Mouse (Mus musculus): ENCODE measurements around the gene Ly75.

The Ly75 gene

GRCm38 (mm10) chr2:60323411-60323810, 59.7 kb downstream of the Ly75 start:
- no peak for DNase-seq (ENCODE audit: low spot score in 2 of 2)

- DNase-seq (ENCODE audit: low spot score in 2 of 2): no peak
These were observed 60.9 kb downstream of the Ly75 start for GRCm38 (mm10) chr2:60322031-60322726.

- DNase-seq (ENCODE audit: low spot score in 2 of 2): no peak
These were observed 79.3 kb downstream of the Ly75 start for GRCm38 (mm10) chr2:60303796-60304195.

GRCm38 (mm10) chr2:60299323-60299722, 83.8 kb downstream of the Ly75 start:
- no peak for DNase-seq (ENCODE audit: low spot score in 2 of 2)

- DNase-seq (ENCODE audit: low spot score in 2 of 2): no peak
These were observed 84.8 kb downstream of the Ly75 start for GRCm38 (mm10) chr2:60298266-60298665.

- DNase-seq (ENCODE audit: low spot score in 2 of 2): no peak
These were observed 91.7 kb downstream of the Ly75 start for GRCm38 (mm10) chr2:60291381-60291780.

GRCm38 (mm10) chr2:60289451-60289850, 93.7 kb downstream of the Ly75 start:
- DNase-seq (ENCODE audit: low spot score in 2 of 2): no peak

GRCm38 (mm10) chr2:60288606-60289005, 94.5 kb downstream of the Ly75 start:
- DNase-seq (ENCODE audit: low spot score in 2 of 2): no peak

GRCm38 (mm10) chr2:60285107-60285617, 97.9 kb downstream of the Ly75 start:
- no peak for DNase-seq (ENCODE audit: low spot score in 2 of 2)

- DNase-seq (ENCODE audit: low spot score in 2 of 2): no peak
These were observed 98.7 kb downstream of the Ly75 start, which contains the start of gene Cd302 for GRCm38 (mm10) chr2:60284467-60284821. Gene Cd302 (minus strand): TSS chr2:60284488.

GRCm38 (mm10) chr2:60283751-60284466, 99.2 kb downstream of the Ly75 start:
- peak; percentile 23 to 26 for DNase-seq (ENCODE audit: low spot score in 2 of 2)

- no peak for DNase-seq (ENCODE audit: low spot score in 2 of 2)
These were observed 99.8 kb downstream of the Ly75 start for GRCm38 (mm10) chr2:60283208-60283750.

- DNase-seq (ENCODE audit: low spot score in 2 of 2): no peak
These were observed 100.5 kb downstream of the Ly75 start for GRCm38 (mm10) chr2:60282625-60283024.

GRCm38 (mm10) chr2:60278627-60279026, 104.5 kb downstream of the Ly75 start:
- DNase-seq (ENCODE audit: low spot score in 2 of 2): no peak

- DNase-seq (ENCODE audit: low spot score in 2 of 2): no peak
These were observed 113.1 kb downstream of the Ly75 start for GRCm38 (mm10) chr2:60269856-60270479.

GRCm38 (mm10) chr2:60267567-60267966, 115.5 kb downstream of the Ly75 start:
- no peak for DNase-seq (ENCODE audit: low spot score in 2 of 2)

- no peak for DNase-seq (ENCODE audit: low spot score in 2 of 2)
These were observed 122.3 kb downstream of the Ly75 start for GRCm38 (mm10) chr2:60260621-60261350.

GRCm38 (mm10) chr2:60259186-60259585, 123.9 kb downstream of the Ly75 start:
- DNase-seq (ENCODE audit: low spot score in 2 of 2): no peak

GRCm38 (mm10) chr2:60256751-60257150, 126.4 kb downstream of the Ly75 start:
- DNase-seq (ENCODE audit: low spot score in 2 of 2): no peak

- DNase-seq (ENCODE audit: low spot score in 2 of 2): no peak
These were observed 129.6 kb downstream of the Ly75 start for GRCm38 (mm10) chr2:60253506-60253905.

- no peak for DNase-seq (ENCODE audit: low spot score in 2 of 2)
These were observed 130.3 kb downstream of the Ly75 start for GRCm38 (mm10) chr2:60252782-60253181.

Measured in cerebellum, postnatal 4 days (tissue).